Mouse (Mus musculus) CD4-positive naive resting alpha-beta T cell, adult 57 days (primary cell): Measurements from ENCODE around the gene Glb1l. TPM values are rescaled to one million over a fixed set of nuclear protein-coding genes. Genes with fewer than 3 reads are reported as not detected.

Experiments
- total RNA-seq: library from RNA; stranded (reverse); gene quantifications from one replicate; pipeline ENCODE4 v1.2.4, GENCODE M21; 2023

The Glb1l gene
- total RNA-seq = 7.8 TPM

DNA sequence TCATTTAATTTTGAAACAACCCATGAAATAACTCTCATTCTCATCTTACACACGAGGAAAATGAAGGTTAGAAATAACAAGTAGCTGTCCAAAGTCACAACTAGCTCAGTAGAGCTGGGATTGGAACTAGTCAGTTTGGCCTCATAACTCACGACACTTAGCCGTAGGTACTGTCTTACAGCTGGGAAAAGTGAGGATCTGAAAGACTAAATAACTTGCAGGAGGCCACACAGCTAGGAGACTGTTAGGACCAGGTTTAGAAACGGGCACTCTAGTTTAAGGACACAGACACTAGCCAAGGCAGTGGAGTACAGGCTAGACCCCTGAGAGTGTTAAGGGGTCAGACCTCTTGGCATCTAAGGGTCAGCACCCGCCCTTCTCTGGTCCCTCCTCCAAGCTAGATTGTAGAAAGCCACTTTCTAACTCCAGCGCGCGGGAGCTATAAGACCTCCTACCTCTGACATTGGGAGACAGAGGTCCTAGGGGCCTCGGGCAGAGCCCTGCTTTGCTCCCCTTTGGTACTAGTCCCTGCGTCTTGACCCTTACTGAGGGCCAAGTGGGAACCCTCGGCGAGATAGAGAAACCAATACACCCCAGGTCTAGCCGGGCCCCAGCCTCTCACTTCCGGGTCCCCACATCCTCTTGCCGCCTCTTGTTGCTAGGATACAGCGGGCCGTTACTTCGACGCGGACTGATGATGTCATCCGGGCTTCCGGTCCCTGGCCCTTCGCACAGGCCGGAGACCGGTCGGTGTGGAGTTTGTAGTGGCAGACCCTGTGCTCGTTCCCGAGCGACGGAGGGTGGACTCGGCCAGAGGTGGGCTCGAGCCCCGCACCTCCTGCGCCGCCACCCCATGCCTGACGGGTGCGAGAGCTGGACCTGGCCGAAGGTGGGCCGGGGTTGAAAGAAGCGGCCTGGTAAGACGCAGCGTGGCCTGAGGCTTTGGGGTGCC is at the start of gene Glb1l, which contains the start of gene Stk16:
TSS of gene Glb1l (minus strand) at position 678 of the 952 bp plus-strand sequence.
TSS of gene Stk16 (plus strand) at position 703 of the 952 bp plus-strand sequence.

DNA sequence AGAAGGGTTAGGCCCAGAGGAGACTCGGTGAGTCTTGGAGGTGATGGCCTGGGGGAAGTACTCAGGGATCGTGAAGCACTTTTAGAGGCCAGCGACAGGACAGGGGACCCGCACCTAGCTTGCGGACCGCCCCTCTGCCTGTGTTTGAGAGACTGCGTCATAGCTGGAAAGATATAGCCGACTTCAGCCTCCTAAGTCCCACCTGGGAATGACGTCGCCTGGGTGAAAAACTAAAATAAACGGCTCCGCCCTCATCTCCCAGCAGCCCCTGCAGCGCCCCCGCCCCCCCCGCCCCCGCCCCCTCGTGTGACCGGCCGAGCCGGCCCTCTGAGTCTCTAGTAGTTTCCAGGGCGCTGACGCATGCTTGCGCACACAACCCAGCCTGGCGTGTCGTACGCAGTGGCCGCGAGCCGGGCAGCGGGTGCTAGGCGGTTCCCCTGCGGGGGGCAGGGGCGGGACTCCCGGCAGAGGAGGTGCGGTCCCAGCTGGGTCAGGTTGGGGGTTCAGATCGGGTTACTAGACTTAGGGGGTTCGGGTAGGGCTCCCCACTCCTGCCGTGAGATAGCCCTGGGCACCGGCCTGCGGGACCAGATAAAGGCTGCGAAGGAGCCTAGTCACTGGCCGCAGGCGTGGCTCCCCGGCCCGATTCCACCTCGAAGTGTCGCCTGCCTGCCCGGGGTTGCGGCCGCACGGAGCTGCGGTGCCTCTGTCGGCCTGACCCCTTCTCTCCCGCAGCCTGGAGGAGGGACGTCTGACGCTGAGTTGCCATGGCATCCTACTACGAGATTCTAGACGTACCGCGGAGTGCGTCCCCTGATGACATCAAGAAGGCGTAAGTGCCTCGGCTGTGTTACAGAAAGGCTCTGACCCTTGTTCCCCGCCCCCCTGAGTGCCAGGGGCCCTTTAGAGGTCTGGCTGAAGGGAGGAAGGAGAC is 25.8 kb upstream of the Glb1l start, which contains the start of gene Dnajb2:
TSS of gene Dnajb2 (plus strand) at position 290 of the 934 bp plus-strand sequence.

DNA sequence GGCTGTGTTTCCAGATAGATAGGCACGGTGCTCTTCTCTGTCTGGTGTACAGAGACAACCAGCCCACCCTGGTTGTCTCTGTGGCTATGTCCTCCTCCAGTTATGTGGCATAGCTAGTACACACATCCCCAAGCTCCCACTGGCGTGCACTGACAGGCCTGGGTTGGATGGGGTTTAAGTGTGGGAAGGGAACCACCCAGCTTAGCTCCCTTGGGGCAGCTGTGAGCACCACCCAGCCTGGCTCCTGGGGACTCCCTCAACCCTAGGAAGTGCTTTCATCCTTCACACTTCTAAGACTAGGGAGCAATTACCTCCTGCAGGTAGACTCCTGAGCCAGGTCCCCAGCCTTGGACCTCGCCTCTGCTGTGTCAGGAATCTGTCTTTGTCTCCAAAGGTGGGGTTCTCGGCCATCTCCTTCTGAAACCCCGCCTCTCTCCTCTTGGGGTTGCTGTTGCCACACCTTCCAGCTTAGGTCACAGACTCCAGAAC is 21.1 kb upstream of the Glb1l start, which contains the start of gene A630095N17Rik:
TSS of gene A630095N17Rik (minus strand) at position 439 of the 489 bp plus-strand sequence.

GRCm38 (mm10) chr1:75219531-75219930 is 8.9 kb upstream of the Glb1l start, which contains the start of gene Tuba4a:
Tuba4a (minus strand) TSS chr1:75219865.

DNA sequence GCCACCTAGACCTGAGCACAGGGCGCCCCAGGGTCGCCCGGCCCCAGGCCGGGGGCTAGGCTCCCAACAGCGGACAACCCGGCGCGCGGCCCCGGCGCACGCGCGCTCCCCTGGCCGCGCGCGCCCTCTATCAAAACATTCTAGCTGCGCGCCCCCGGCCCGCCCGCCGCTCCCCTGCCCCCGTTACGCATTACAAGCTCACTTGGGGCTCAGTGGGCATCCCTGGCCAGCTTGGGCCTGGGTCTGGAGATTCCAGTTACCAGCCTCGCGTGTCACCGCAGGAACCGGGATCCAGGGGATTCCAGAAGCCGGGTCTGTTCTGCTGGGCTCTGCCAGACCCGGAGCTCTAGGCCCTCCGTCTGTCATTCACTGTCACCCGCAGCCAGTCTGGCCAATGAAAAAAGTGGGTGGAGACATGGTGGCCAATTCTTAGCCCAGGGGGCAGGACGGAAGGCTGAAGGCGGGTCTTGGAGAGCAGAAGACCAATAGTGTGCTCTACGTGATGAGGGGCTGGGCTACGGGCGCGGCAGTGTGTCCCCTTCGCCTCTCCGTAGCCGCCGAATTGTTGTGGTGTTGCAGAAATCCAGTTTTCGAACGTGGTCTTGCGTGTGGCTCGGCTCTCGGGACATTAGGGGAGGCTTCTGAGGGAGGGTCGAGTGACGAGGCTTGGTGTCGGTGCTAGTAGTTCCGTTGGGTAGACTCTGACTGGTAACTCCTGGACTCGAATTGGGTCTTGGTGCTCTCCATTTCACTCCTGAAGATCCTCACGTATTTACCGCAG is 18.8 kb downstream of the Glb1l start, which contains the start of the genes Ankzf1 and Atg9a:
TSS of gene Ankzf1 (plus strand) at position 530 of the 781 bp plus-strand sequence.
TSS of gene Atg9a (minus strand) at position 575 of the 781 bp plus-strand sequence.

GRCm38 (mm10) chr1:75180105-75180590 is 30.5 kb downstream of the Glb1l start, which contains the start of gene Abcb6:
Abcb6 (minus strand) TSS chr1:75180392.

DNA sequence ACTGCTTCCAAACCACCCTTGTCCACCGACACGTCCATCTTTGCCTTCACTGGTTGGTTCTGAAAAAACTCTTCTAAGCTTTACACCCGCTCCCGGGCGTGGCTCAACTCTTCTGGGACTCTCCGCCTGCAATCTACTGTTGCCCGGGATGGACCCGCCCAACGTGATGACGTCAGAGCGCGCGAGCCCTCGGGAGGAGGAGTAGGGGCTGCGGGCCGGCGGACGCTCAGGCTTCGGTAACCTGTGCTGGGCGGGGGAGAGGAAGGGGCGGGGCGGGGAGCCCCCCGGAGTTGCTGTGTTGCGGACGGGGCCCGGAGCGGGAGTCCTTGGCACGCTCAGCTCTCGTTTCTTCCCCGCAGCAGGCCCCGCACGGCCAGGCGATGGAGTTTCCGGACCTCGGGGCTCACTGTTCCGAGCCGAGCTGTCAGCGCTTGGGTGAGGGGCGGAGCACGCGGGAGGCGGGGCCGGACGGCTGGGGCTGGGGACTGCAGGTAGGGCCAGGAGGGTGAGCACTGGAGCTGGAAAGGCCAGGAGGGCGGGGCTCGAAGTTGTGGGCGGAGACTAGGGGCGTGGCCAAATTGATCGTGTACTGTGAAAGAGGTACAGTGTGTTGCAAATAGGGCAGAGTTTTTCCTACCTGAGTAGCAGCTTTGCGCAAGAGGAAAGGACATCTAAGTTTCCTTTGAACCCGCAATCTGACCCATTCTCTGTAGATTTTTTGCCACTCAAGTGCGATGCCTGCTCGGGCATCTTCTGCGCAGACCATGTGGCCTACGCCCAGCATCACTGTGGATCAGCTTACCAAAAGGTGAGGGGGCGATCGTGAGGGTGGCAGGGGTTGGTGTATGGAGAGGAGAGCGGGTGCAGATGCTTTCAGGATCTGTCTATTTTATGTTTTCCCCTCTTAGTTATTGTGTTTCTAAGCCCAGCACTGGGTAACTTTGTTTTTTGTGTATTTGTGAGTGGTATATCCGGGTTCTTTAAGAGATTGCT is 41.8 kb downstream of the Glb1l start, which contains the start of gene Zfand2b:
TSS of gene Zfand2b (plus strand) at position 175 of the 993 bp plus-strand sequence.

Other genes starting within 250 kb of the Glb1l start
- 4.0 TPM for gene Nhej1, start 85.6 kb downstream of the Glb1l start, total RNA-seq
- 3.0 TPM for gene Slc23a3, start 76.9 kb downstream of the Glb1l start, total RNA-seq
- gene Cnppd1, start 68.1 kb downstream of the Glb1l start, total RNA-seq = 128 TPM
- gene Retreg2, start 68.0 kb downstream of the Glb1l start, total RNA-seq = 87.9 TPM
- 42.9 TPM for gene Zfand2b, start 42.2 kb downstream of the Glb1l start, total RNA-seq
- 3.8 TPM for gene Abcb6, start 30.4 kb downstream of the Glb1l start, total RNA-seq
- 27.2 TPM for gene Ankzf1, start 18.7 kb downstream of the Glb1l start, total RNA-seq
- 38.5 TPM for gene Atg9a, start 18.6 kb downstream of the Glb1l start, total RNA-seq
- gene Stk16, start within 50 bp of the Glb1l start, total RNA-seq = 74.9 TPM
- gene Tuba4a, start 9.1 kb upstream of the Glb1l start, total RNA-seq = 192 TPM
- not detected for gene A630095N17Rik, start 21.3 kb upstream of the Glb1l start, total RNA-seq
- gene Dnajb2, start 25.6 kb upstream of the Glb1l start, total RNA-seq = 57.5 TPM
- gene Ptprn, start 53.7 kb upstream of the Glb1l start, total RNA-seq = 0.53 TPM
- not detected for gene Resp18, start 67.6 kb upstream of the Glb1l start, total RNA-seq
- gene Dnpep, start 107.2 kb upstream of the Glb1l start, total RNA-seq = 33.5 TPM
- 0.38 TPM for gene Des, start 149.5 kb upstream of the Glb1l start, total RNA-seq
- 0.41 TPM for gene Speg, start 164.5 kb upstream of the Glb1l start, total RNA-seq
- 60.7 TPM for gene Gmppa, start 225.1 kb upstream of the Glb1l start, total RNA-seq
- not detected for gene Asic4, start 239.6 kb upstream of the Glb1l start, total RNA-seq